Mouse (Mus musculus): ENCODE data around the gene Adpgk. TPM values are rescaled to one million over a fixed set of nuclear protein-coding genes. Genes with fewer than 3 reads are reported as not detected.

Gene Adpgk
- total and polyA plus RNA-seq, 3 experiments, result 26.2 to 29.8 TPM; not detected in 1

DNA sequence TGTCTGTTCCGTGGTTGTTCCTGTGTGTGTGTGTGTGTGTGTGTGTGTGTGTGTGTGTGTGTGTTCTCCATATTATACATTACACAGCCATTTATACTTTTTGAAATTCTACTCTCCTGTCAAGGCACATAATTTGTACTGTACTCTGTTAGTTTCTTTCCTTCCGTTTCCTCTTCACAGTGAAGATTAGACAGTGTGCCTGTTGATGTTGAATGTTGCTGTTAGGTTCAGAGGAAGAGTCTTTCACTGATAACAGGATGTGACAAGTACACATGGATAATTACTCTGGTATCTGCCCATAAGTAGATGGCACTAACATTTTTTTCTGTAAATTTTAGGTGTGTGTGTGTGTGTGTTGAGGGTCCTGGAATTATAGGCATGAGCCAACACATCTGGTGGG lies 5.1 kb downstream of the Adpgk start:
- H3K27me3 ChIP-seq (ENCODE audit: control insufficient read depth in 1 of 2, insufficient read depth in 2 of 2, low read length in 2 of 2), result no peaks in the 10 kb centered on the region
- H3K9me3 ChIP-seq (replicated peaks; ENCODE audit: insufficient read depth, low read length), result no peaks in the 10 kb centered on the region
- TF ChIP-seq ZC3H11A (IDR thresholded peaks at IDR 0.05; ENCODE audit: low read depth, low read length) (no peak), NELFE (IDR thresholded peaks at IDR 0.05; ENCODE audit: low read depth, low read length) (no peak), MYC (IDR thresholded peaks at IDR 0.05; ENCODE audit: low read depth, low read length) (peak; percentile 36; the same call in 1 of the 2 replicates), BHLHE40 (IDR thresholded peaks at IDR 0.05; ENCODE audit: borderline replicate concordance, low read depth, low read length) (no peak), EP300 (IDR thresholded peaks at IDR 0.05; ENCODE audit: low read depth in 1 of 2, low read length in 2 of 2) (peak; percentile 59 to 75), SIN3A (IDR thresholded peaks at IDR 0.05; ENCODE audit: low read length) (peak; percentile 70), MXI1 (IDR thresholded peaks at IDR 0.05; ENCODE audit: low read depth, low read length) (peak; percentile 33; the same call in 1 of the 2 replicates), MAX (IDR thresholded peaks at IDR 0.05; ENCODE audit: low read length) (peak; percentile 36; the same call in 1 of the 2 replicates), ZNF384 (IDR thresholded peaks at IDR 0.05; ENCODE audit: low read depth, low read length) (peak; percentile 19; the same call in 1 of the 2 replicates), ETS1 (IDR thresholded peaks at IDR 0.05; ENCODE audit: low read depth, low read length) (no peak), GATA1 (IDR thresholded peaks at IDR 0.05; ENCODE audit: low read depth, low read length) (peak; percentile 60; the same call in 1 of the 2 replicates), TCF12 (IDR thresholded peaks at IDR 0.05; ENCODE audit: low read depth, low read length) (0 out of 2 replicates have a peak, but pooled peaks have one; percentile 26)
- H3K79me2 ChIP-seq (ENCODE audit: control insufficient read depth, insufficient read depth, low read length, poor library complexity), result peaks cover 24% of the 10 kb centered on the region
- H3K36me3 ChIP-seq (ENCODE audit: control insufficient read depth in 1 of 2, insufficient read depth in 2 of 2, low read length in 2 of 2), result peaks cover 26 to 48% of the 10 kb centered on the region in 2 experiments
- H3K4me1 ChIP-seq (ENCODE audit: control insufficient read depth in 1 of 2, insufficient read depth in 2 of 2, low read length in 2 of 2), result peaks cover 27 to 35% of the 10 kb centered on the region in 2 experiments
- H3K4me3 ChIP-seq (ENCODE audit: control insufficient read depth in 1 of 2, insufficient read depth in 1 of 2, low read depth in 2 of 2, low read length in 2 of 2), result no peak overlapping the region
- no peak overlapping the region for H3K9ac ChIP-seq (ENCODE audit: control insufficient read depth, low read depth, low read length, poor library complexity, severe bottlenecking)
- peak; percentile 59 for DNase-seq (ENCODE audit: low read depth, low spot score)
- H3K27ac ChIP-seq (ENCODE audit: control insufficient read depth, low read depth, low read length), result peak overlapping the region; percentile 63; the same call in 1 of the 2 replicates

DNA sequence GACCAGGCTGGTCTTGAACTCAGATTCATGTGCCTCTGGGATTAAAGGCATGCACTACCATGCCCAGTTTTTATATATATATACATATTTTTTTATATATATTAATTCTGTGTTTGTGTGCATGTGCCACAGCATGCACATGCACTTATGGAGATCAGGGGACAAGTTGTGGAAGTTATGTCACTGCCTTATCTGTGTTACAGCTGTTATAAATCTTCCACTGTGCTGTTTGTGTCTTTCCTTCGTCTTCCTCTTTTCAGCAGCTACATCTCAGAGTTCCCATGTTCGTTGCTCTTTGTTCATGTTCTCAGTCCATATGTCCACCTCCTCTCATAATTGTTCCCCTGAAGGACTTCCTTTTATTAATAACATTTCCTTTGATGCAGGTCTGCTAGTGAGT lies 16.5 kb downstream of the Adpgk start:
- peak; percentile 57 for DNase-seq (ENCODE audit: low read depth, low spot score)
- H3K4me1 ChIP-seq (ENCODE audit: control insufficient read depth in 1 of 2, insufficient read depth in 2 of 2, low read length in 2 of 2), result peaks cover 0 to 4% of the 10 kb centered on the region in 2 experiments; a peak in 3 of 4 replicates
- peaks cover 12 to 21% of the 10 kb centered on the region in 2 experiments for H3K36me3 ChIP-seq (ENCODE audit: control insufficient read depth in 1 of 2, insufficient read depth in 2 of 2, low read length in 2 of 2)
- no peak overlapping the region for H3K9ac ChIP-seq (ENCODE audit: control insufficient read depth, low read depth, low read length, poor library complexity, severe bottlenecking)
- H3K9me3 ChIP-seq (replicated peaks; ENCODE audit: insufficient read depth, low read length), result no peaks in the 10 kb centered on the region
- no peak overlapping the region for H3K27ac ChIP-seq (ENCODE audit: control insufficient read depth, low read depth, low read length)
- no peak overlapping the region for H3K4me3 ChIP-seq (ENCODE audit: control insufficient read depth in 1 of 2, insufficient read depth in 1 of 2, low read depth in 2 of 2, low read length in 2 of 2)
- no peaks in the 10 kb centered on the region for H3K27me3 ChIP-seq (ENCODE audit: control insufficient read depth in 1 of 2, insufficient read depth in 2 of 2, low read length in 2 of 2)
- no peaks in the 10 kb centered on the region; the same call in 1 of the 2 replicates for H3K79me2 ChIP-seq (ENCODE audit: control insufficient read depth, insufficient read depth, low read length, poor library complexity)
- TF ChIP-seq ZC3H11A (IDR thresholded peaks at IDR 0.05; ENCODE audit: low read depth, low read length) (no peak), ZMIZ1 (IDR thresholded peaks at IDR 0.05; ENCODE audit: low read depth, low read length) (no peak), UBTF (IDR thresholded peaks at IDR 0.05; ENCODE audit: borderline replicate concordance, insufficient read depth, low read depth, low read length) (no peak), BHLHE40 (IDR thresholded peaks at IDR 0.05; ENCODE audit: borderline replicate concordance, low read depth, low read length) (peak; percentile 21; the same call in 1 of the 2 replicates), EP300 (IDR thresholded peaks at IDR 0.05; ENCODE audit: low read depth in 1 of 2, low read length in 2 of 2) (peak in 1 of 2 experiments; percentile 36; a peak in 1 of 4 replicates), GATA1 (IDR thresholded peaks at IDR 0.05; ENCODE audit: low read depth, low read length) (peak; percentile 73), NRF1 (IDR thresholded peaks at IDR 0.05; ENCODE audit: insufficient read depth, low read depth, low read length, poor library complexity, severe bottlenecking) (no peak), ELF1 (IDR thresholded peaks at IDR 0.05; ENCODE audit: low read depth, low read length) (no peak), HCFC1 (IDR thresholded peaks at IDR 0.05; ENCODE audit: low read depth, low read length) (no peak), TBP (IDR thresholded peaks at IDR 0.05; ENCODE audit: low read depth, low read length) (no peak), POLR2AphosphoS2 (IDR thresholded peaks at IDR 0.05; ENCODE audit: low read length) (no peak), USF1 (IDR thresholded peaks at IDR 0.05; ENCODE audit: low read depth, low read length) (no peak), E2F4 (IDR thresholded peaks at IDR 0.05; ENCODE audit: borderline replicate concordance, low read depth, low read length) (no peak), SIN3A (IDR thresholded peaks at IDR 0.05; ENCODE audit: low read length) (peak; percentile 86), RAD21 (IDR thresholded peaks at IDR 0.05; ENCODE audit: low read depth, low read length) (no peak), CTCF (IDR thresholded peaks at IDR 0.05 in 2 of 3, conservative IDR thresholded peaks at IDR 0.05 in 1 of 3; ENCODE audit: control insufficient read depth in 1 of 3, insufficient read depth in 1 of 3, low read depth in 2 of 3, low read length in 3 of 3, poor library complexity in 1 of 3, severe bottlenecking in 1 of 3) (no peak), MYC (IDR thresholded peaks at IDR 0.05; ENCODE audit: low read depth, low read length) (peak; percentile 77), TAL1 (IDR thresholded peaks at IDR 0.05; ENCODE audit: low read length) (no peak), GABPA (IDR thresholded peaks at IDR 0.05; ENCODE audit: low read depth, low read length) (no peak), CHD2 (IDR thresholded peaks at IDR 0.05; ENCODE audit: low read length) (no peak), KAT2A (conservative IDR thresholded peaks at IDR 0.05; ENCODE audit: low read depth, low read length) (no peak), CHD1 (IDR thresholded peaks at IDR 0.05; ENCODE audit: low read depth, low read length) (no peak), MAZ (IDR thresholded peaks at IDR 0.05; ENCODE audit: low read depth, low read length) (no peak), SMC3 (IDR thresholded peaks at IDR 0.05; ENCODE audit: low read depth, low read length) (no peak), MYB (IDR thresholded peaks at IDR 0.05; ENCODE audit: low read depth, low read length) (no peak)
